Mouse (Mus musculus) liver, adult 2 months (tissue): ENCODE measurements at regions not wholly inside any gene's neighbourhood (a gene's known extent, or its start where the extent isn't known, plus 50 kb on each side); places are given as distances from the start of the nearest gene placed in this dataset.

Experiments used
- CTCF ChIP-seq: fragments of 200-500 bp; IDR thresholded peaks from 2 replicates; pipeline ENCODE4 v1.5.1; 2011; ENCODE audit warnings: low read depth, low read length, control low read depth
- POLR2A ChIP-seq: fragments of 200-500 bp; IDR thresholded peaks from 2 replicates; pipeline ENCODE4 v1.6.1; 2011; ENCODE audit warnings: low read length, control low read depth; ENCODE audit not compliant: insufficient read depth; ENCODE audit errors: extremely low read depth

DNA sequence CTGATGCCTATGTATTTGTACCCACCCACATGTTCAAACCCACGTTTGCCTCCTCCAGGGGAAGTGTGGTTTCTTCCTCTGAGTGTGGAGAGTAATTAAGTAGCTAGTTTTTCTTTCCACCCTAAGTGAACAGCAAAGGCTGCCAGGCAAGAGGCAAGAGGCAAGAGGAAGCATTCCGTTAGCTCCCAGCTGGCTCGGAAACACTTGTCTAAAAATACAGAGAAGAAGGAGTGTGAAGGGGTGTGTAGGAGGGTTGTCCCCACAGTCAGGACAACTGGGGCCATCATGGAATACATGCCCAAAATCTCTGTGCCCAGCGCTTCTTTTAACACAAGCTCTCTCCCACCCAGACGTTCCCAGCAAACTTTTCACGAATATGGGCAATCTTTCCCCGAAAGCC lies 225.4 kb upstream of the 4930535I16Rik start:
- TF ChIP-seq CTCF (no peak), POLR2A (no peak)
